Mouse (Mus musculus): ENCODE data around the gene Cabp1.

The Cabp1 gene

DNA sequence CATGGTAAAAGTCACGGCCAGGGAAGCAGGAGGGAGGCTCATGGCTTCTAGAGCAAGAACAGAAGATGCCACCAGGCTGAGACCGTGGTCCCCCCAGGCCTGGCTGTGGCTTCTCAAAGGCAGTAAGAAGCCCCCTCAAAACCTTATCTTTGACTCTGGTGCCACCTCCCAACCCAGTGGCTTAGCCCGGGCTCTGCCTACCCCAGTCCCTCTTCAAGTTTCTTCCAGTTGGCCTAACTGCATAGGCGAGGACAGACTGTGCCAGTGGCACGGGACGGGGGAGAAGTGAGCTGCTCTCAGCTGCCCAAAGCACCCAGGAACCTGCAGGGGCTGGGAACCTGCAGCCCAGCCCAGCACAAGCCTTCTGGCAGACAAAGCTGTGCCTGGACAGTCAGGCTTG, 69.5 kb downstream of the Cabp1 start:
- no peak for DNase-seq

GRCm38 (mm10) chr5:115120978-115121377, 73.2 kb downstream of the Cabp1 start:
- no peak for DNase-seq

- DNase-seq = peak; percentile 93
Observed at GRCm38 (mm10) chr5:115118961-115119570, 75.1 kb downstream of the Cabp1 start, which contains the start of gene Acads. Acads (minus strand) TSS chr5:115119346.
